Mouse (Mus musculus) layer of hippocampus, adult 18-20 months (tissue): ENCODE measurements around the gene Rpl7l1. TPM values are rescaled to one million over a fixed set of nuclear protein-coding genes. Genes with fewer than 3 reads are reported as not detected.
"Not testable (repeated sequence)": the region's sequence is repeated elsewhere in the genome, so short reads cannot be mapped to it uniquely, and the experiment has no call there.

Experiments
- DNase-seq, 2 experiments: peaks; one replicate each; pipeline ENCODE4 v3.0.0; 2022; ENCODE audit warnings: low spot score in 2 of 2
- long read RNA-seq: library from polyadenylated mRNA; stranded (forward); transcript quantifications from one replicate; pipeline ENCODE4 v2.0.0, GENCODE M21; 2021
- total RNA-seq, 2 experiments: library from RNA; stranded (reverse); gene quantifications; 2 replicates each; pipeline ENCODE4 v1.2.3; 2021

Gene Rpl7l1
- total RNA-seq = 10 to 100 TPM; 49.0 to 55.9 TPM
- long read RNA-seq, transcript Rpl7l1-201 (7 exons, 2,606 nt) = major isoform, 30 of 57 reads
- long read RNA-seq, partial matches to known transcripts = 6 of 57 reads
- long read RNA-seq, other reads (novel, unspliced or antisense) = 21 of 57 reads

- DNase-seq = peak; percentile 90 to 92
Measured at GRCm38 (mm10) chr17:46782341-46783221, at the start of gene Rpl7l1. Gene Rpl7l1 (minus strand): TSS chr17:46782672.

DNA sequence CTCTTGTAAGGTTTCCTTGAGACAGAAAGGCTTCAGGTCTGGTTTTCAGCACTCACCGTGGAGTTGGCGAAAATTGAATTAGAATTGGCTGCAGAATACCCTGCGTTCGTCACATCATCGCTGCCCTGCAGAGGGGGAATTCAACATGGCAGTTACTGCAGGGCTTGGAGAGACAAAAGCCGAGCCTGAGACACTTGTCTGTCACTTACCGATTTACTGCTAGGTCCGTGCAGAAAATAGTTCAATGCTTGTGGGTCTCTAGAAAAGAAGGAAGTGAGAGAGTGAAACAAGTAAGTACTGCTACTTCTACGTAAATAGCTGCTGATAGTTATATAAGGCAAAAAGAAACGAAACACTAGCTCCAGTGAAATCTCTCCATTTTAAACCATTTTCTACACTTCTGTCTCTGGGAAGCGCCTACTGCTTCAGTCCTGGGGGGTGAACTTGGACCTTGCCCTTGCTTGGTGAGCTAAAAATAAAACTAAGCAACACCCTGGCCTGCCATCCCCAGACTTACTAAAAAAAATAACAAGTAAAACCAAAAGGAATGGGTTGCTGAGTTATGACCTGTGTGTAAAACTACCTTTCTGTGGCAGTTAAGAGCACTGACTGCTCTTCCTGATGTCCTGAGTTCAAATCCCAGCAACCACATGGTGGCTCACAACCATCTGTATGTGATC lies 47.5 kb upstream of the Rpl7l1 start:
- DNase-seq = no peak

DNA sequence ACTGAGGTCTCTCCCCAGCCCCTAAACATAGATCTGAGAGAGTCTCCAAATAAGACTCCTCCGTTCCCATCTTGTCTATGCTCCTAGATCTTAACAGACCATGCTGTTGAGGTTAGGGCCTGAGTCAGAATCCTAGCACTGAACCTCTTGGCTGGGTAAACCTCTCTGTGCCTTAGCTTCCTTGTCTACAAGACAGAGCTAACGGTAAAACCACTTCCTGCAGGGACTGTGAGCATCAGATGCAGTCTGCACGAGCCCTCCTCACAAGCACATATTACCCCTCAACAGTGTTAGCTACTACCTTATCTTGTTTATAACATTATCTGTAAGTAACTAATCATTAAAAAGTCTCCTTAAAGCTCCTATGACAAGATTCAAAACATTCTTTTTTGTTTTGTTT lies 46.5 kb upstream of the Rpl7l1 start:
- no peak for DNase-seq

- DNase-seq = no peak
Measured at GRCm38 (mm10) chr17:46823091-46823490, 40.6 kb upstream of the Rpl7l1 start.

- DNase-seq = no peak
Measured at GRCm38 (mm10) chr17:46820628-46821027, 38.2 kb upstream of the Rpl7l1 start.

DNA sequence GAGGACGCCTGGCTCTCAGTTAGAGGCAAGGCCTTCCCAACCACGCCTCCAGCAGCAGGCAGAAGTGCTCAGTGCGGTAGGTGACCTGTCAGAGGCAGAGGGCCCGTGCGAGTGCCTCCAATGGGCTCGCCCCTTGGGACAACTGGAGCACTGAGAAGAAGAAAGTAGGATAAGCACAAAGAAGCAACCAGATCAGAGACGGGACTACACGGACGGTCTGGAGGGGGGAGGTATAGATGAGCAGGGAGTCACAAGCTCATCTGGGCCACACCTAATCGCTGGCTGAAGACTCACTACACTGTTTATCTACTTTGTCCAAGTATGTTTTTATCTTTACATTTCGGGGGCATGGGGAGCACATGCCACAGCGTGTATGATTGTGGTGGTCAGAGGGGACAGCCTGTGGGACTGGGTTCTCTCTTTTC lies 35.3 kb upstream of the Rpl7l1 start:
- no peak for DNase-seq

- no peak for DNase-seq
Measured at GRCm38 (mm10) chr17:46816306-46816705, 33.8 kb upstream of the Rpl7l1 start.

GRCm38 (mm10) chr17:46814497-46814896 lies 32.0 kb upstream of the Rpl7l1 start:
- DNase-seq = no peak

GRCm38 (mm10) chr17:46813637-46814036 lies 31.2 kb upstream of the Rpl7l1 start:
- no peak for DNase-seq

- DNase-seq = no peak
Measured at GRCm38 (mm10) chr17:46812442-46812841, 30.0 kb upstream of the Rpl7l1 start.

- no peak for DNase-seq
Measured at GRCm38 (mm10) chr17:46810672-46811071, 28.2 kb upstream of the Rpl7l1 start.

DNA sequence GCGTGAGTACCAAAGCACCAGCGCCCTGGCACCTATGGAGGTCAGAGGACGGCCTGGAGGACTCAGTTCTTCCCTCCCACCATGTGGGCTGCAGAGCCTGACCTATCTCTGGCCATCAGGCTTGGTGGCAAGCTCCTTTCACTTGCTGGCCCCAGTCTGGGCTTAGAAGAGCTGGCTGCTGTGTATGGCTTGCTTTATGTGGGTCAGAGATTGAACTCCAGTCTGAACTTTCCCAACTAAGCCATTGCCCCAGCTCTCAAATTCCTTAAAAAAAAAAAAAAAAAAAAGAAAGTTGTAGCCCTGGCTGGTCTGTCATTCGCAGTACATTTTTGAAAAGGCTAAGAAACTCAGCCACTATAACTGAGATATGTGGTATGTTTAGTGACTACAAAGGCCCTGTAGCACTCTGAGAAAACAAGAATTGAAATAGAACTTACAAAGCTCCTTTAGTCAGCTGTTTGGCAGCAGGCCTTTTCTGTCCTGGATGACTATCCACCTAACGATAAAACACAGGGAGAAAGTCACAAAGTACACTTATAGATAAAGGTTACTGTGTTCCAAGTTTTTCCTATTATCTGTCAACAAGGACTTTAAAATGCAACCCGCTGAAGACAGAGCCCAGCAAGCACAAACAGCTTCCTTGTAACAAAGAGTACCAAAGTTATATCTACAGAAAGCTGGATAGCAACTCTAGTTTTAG lies 26.8 kb upstream of the Rpl7l1 start:
- no peak for DNase-seq

DNA sequence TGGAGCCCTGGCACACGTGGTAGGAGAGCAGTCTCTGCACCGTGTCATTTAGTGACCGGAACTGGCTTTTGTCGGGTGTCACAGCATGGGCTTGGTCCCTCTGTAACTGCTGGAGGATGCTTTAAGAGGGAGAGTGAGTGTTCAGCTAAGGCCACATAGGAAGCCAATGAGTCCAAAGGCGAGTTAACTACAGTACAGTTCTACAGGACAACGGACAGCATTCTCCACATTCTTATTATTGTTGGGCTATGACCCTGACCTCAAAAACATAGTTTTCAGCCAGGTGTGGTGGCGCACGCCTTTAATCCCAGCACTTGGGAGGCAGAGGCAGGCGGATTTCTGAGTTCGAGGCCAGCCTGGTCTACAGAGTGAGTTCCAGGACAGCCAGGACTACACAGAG lies 25.9 kb upstream of the Rpl7l1 start:
- DNase-seq = no peak

- DNase-seq = no peak
Measured at GRCm38 (mm10) chr17:46801761-46802160, 19.3 kb upstream of the Rpl7l1 start.

GRCm38 (mm10) chr17:46799680-46800079 lies 17.2 kb upstream of the Rpl7l1 start:
- no peak for DNase-seq

DNA sequence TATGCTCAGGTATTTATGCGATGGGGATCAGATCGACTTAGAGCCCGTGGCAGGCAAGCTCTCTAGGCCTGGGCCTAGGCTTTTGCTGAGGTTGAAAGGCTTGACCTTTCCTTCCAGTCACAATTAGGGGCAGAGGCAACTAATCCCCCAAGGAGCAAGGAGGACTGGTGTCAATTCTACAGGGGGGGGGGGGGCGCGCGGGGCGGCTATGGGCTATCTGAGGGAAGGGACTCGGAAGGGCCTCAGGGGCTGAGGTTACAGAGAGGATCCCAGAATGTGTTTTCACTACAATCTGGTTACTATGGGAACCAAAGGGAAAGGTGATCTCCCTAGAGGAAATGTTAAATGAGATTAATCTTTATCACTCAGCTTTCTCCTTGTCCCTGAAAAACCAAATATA lies 14.9 kb upstream of the Rpl7l1 start:
- no peak for DNase-seq

DNA sequence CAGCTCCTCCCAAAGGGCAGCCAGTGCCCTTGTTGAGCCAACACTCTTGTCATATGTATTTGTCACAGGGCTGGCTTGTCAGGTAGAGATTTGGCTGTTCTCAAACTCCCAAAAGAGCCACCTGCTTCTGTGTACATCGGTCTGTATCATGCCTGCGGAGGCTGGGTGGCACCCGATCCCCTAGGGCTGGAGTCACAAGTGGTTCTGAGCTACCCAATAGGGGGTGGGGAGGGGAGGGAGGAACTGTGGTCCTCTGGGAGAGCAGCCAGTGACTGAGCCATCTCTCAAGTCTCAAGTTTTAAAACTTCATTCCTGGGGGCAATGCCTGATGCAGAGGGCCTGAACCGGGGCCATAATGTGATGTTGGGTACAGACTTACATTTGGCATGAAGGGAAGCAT lies 14.3 kb upstream of the Rpl7l1 start:
- DNase-seq = no peak

GRCm38 (mm10) chr17:46792963-46793362 lies 10.5 kb upstream of the Rpl7l1 start:
- no peak for DNase-seq

DNA sequence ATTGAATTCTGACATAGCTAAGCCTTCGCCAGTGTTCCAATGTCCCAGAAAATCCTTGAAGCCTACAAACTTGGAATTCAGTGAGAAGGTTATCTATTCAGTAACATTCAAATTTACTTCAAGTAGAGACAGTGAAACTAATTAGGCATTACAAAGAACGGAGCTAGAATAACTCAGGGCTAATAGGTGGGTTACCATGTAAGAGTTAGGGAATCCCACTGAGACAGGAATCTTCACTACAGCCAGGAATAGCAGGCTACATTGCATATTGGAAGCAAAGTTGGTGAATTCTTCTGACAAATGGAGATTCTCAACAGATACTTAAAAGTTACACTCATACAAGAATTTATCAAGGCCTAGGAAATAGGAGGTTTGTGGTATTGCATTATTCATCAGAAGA lies 5.5 kb upstream of the Rpl7l1 start:
- DNase-seq = not testable (repeated sequence)

DNA sequence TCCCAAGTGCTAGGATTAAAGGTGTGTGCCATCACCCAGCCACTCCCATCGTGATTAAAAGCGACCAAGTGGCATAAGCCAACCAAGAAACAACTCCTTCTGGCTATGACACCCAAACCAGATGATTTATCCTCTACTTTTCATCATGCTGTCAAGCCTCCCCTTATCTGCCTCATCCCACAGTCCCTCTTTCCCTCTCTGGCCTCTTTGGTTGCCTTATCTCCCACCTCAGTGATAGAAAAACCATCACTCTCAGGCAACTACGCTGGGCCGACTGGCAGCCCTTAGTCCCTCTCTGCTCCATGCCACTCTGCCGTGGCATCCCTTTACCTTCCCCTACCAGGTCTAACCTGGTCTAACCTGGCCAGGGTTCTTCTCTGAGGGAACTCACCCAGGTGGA lies 4.5 kb upstream of the Rpl7l1 start:
- DNase-seq = no peak

DNA sequence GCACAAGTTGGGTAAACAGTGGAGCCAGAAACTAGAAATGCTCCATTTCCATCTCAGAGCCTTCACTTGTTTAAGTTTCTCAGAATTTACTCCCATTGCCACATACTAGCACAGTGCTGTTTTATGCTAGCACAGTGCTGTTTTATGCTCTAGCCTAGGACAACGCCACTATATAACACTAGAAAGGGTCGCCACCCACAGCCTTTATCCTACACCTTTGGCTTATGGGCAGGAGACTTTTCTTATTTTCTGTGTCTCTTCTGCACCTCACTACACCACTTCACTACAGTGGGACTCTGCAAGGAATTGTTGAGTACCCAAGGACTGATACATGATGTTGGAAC lies 722 bp upstream of the Rpl7l1 start:
- DNase-seq = no peak

GRCm38 (mm10) chr17:46781876-46782275 lies 596 bp downstream of the Rpl7l1 start:
- no peak for DNase-seq
